Mouse (Mus musculus) testis, adult 2 months (tissue): Measurements from ENCODE around the gene Fhit.

Source experiments
- CTCF ChIP-seq: fragments of 200-500 bp; IDR thresholded peaks from 2 replicates; pipeline ENCODE4 v1.5.1; 2012; ENCODE audit warnings: low read depth, mild to moderate bottlenecking, inconsistent platforms, low read length, moderate library complexity; ENCODE audit not compliant: control insufficient read depth, insufficient read depth, insufficient replicate concordance
- POLR2A ChIP-seq: fragments of 200-500 bp; IDR thresholded peaks from 2 replicates; pipeline ENCODE4 v1.6.1; 2012; ENCODE audit warnings: low read depth, mild to moderate bottlenecking, inconsistent platforms, low read length, moderate library complexity; ENCODE audit not compliant: control insufficient read depth

DNA sequence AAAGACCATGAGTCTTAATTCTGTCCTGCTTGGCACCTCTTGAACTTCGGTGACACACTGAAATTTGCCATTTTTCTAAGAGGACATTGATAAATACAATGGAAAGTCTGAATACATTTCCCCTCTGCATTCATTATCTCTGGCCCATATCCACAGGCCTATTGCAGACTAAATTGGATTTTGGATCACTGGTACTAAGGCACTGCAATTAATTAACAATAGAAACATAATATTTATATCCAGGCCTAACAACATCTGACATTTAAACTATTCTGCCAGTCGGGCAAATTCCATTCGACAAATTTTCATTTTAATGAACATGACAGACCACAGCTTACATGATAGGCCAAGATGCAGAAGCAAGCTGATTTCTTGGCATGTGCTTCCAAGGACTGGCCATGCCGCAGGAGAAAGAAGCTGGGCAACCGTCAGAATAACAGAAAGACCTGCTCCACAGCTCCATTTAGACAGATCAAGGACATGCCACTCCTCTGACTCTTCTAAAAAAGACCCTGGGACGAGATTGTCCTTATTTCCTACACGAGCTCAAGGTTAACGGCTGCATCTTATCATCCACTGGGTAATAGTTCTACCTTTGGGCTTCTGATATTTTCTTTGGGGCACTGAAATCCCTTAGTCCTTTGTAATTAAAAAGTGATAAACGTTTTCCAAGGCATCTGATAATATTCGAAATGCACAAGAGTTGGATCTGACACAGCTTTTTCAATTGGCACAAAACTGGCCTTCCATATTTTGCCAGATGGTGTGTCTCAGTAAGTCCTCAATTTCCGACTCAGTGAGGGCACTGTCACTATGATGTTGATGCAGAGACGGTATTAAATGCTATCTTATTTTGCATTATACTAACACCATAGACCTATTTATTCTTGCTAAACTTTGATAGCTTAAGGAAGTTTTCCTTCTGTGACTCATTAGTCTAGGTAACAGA is 27.8 kb downstream of the Fhit start:
- TF ChIP-seq POLR2A (no peak), CTCF (no peak)
